Mouse (Mus musculus): ENCODE measurements at regions not wholly inside any gene's neighbourhood (a gene's known extent, or its start where the extent isn't known, plus 50 kb on each side); places are given as distances from the start of the nearest gene placed in this dataset.

DNA sequence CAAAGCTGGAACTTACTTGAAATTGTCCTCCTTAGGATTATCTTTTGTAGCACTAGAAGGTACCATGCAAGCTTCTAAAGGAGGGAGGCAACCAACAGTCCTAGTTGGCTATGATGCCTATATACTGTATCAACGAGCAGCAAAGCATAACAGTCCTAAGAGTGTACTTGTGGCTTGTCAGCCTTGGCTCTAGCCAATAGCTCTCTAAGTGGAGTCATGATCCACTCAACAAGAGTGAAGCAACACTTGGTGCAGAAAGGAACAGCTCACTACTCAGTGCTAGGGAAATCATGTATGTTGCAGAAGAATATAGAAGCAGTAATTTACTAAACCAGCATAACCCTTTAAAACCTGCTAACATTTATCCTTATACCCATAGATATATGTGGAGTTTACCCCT lies 82.4 kb upstream of the Alcam start:
- TF ChIP-seq POLR2A (IDR thresholded peaks at IDR 0.05; ENCODE audit: low read depth, low read length) (no peak), CTCF (conservative IDR thresholded peaks at IDR 0.05; ENCODE audit: insufficient read depth, insufficient read length, low read depth, low read length) (no peak)
